Comparison of ENCODE assay signal across 37 mouse cellular contexts in the genomic region with DNA sequence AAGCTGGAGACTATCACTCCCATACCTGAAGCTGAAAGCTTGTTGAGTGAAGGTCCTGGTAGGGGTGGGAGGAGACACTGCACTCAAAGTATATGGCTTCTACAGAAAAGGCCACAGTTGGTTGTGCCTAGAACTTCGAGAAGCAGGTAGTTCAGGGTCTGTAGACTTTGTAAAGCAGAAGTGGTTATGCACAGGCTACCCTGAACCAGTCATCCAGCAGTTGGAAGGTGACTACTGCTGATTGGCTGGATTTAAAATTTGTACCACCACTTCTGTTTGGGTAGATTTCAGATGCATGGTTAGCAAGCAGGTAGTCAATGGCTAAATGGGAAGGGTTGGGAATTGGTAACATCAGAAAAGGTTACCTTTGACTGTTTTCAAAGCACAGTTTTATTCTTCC. TPM values are rescaled to one million over a fixed set of nuclear protein-coding genes. Genes with fewer than 3 reads are reported as not detected.
"Had no signal": no experiment of that assay in that cellular context is flagged by ENCODE, and none has a peak within 500 bp of the region (broad histone marks: within the 10 kb centered on the region; RNA-seq: fewer than 3 reads in every experiment).

No protein-coding gene starts in this region.

RNA-seq across cellular contexts. Expression of a gene that starts 20.1 kb away (rescaled TPM):
- polyA plus RNA-seq: myocyte had no signal

RNA-seq across cellular contexts. Expression of a gene that starts 43.2 kb away (rescaled TPM):
- total RNA-seq: left cerebral cortex, postnatal 10 days; left cerebral cortex, postnatal 14 days; left cerebral cortex, postnatal 25 days; left cerebral cortex, postnatal 36 days; left cerebral cortex, postnatal 4 days; liver, adult 2 months; megakaryocyte, adult 5-6 weeks; megakaryocyte-erythroid progenitor cell, adult 5-6 weeks; midbrain, postnatal 0 days; monocyte, adult 5-6 weeks had no signal
- polyA plus RNA-seq: limb, embryonic 10.5 days; limb, embryonic 11.5 days; limb, embryonic 12.5 days; limb, embryonic 13.5 days; limb, embryonic 14.5 days; limb, embryonic 15.5 days; liver, adult 2 months; liver, embryonic 11.5 days; liver, embryonic 12.5 days; liver, embryonic 13.5 days; liver, embryonic 15.5 days; liver, embryonic 16.5 days; liver, postnatal 0 days; lung, adult 2 months; lung, embryonic 14.5 days; lung, embryonic 15.5 days; lung, embryonic 16.5 days; lung, postnatal 0 days; macrophage; midbrain, embryonic 10.5 days; midbrain, embryonic 11.5 days; midbrain, embryonic 12.5 days; midbrain, embryonic 13.5 days; midbrain, embryonic 14.5 days; midbrain, embryonic 15.5 days; midbrain, embryonic 16.5 days; midbrain, postnatal 0 days; myocyte; neural tube, embryonic 11.5 days had no signal
